Mouse (Mus musculus): ENCODE results near the gene Creb3. TPM values are rescaled to one million over a fixed set of nuclear protein-coding genes. Genes with fewer than 3 reads are reported as not detected.

Creb3 gene
- polyA plus RNA-seq, 1 experiment from 2014 or later, result 86.2 TPM

GRCm38 (mm10) chr4:43598650-43599380 is 36.7 kb downstream of the Creb3 start:
- Histone ChIP-seq H3K36me3 (ENCODE audit: control insufficient read depth, insufficient read depth, low read length) (no peaks in the 10 kb centered on the region), H3K27me3 (ENCODE audit: control insufficient read depth, insufficient read depth, low read length) (no peaks in the 10 kb centered on the region), H3K4me1 (ENCODE audit: control insufficient read depth, insufficient read depth, low read length) (no peaks in the 10 kb centered on the region), H3K27ac (ENCODE audit: low read depth, low read length) (no peak overlapping the region), H3K9me3 (ENCODE audit: control insufficient read depth, low read length) (no peaks in the 10 kb centered on the region), H3K9ac (replicated peaks; ENCODE audit: low read depth, low read length) (no peak overlapping the region), H3K4me3 (ENCODE audit: low read depth, low read length) (no peak overlapping the region), H3K4me2 (ENCODE audit: low read depth, low read length) (no peak overlapping the region)
- 84% methylated on average over 7 of the region's 7 CpGs for WGBS
- ATAC-seq (ENCODE audit: low read depth), result no peak

- no peak overlapping the region for H3K9ac ChIP-seq (replicated peaks; ENCODE audit: low read depth, low read length)
- H3K36me3 ChIP-seq (ENCODE audit: control insufficient read depth, insufficient read depth, low read length), result no peaks in the 10 kb centered on the region
- no peak overlapping the region for H3K4me2 ChIP-seq (ENCODE audit: low read depth, low read length)
- WGBS, result 88% methylated on average over 9 of the region's 9 CpGs
- H3K9me3 ChIP-seq (ENCODE audit: control insufficient read depth, low read length), result no peaks in the 10 kb centered on the region
- H3K4me1 ChIP-seq (ENCODE audit: control insufficient read depth, insufficient read depth, low read length), result no peaks in the 10 kb centered on the region
- ATAC-seq (ENCODE audit: low read depth), result no peak
- no peak overlapping the region for H3K4me3 ChIP-seq (ENCODE audit: low read depth, low read length)
- H3K27ac ChIP-seq (ENCODE audit: low read depth, low read length), result no peak overlapping the region
- no peaks in the 10 kb centered on the region for H3K27me3 ChIP-seq (ENCODE audit: control insufficient read depth, insufficient read depth, low read length)
Measured at GRCm38 (mm10) chr4:43600195-43600934, 38.2 kb downstream of the Creb3 start.

GRCm38 (mm10) chr4:43604099-43604498 is 42.0 kb downstream of the Creb3 start:
- H3K4me2 ChIP-seq (ENCODE audit: low read depth, low read length), result no peak overlapping the region
- 78% methylated on average over 3 of the region's 3 CpGs for WGBS
- H3K27me3 ChIP-seq (ENCODE audit: control insufficient read depth, insufficient read depth, low read length), result no peaks in the 10 kb centered on the region
- H3K36me3 ChIP-seq (ENCODE audit: control insufficient read depth, insufficient read depth, low read length), result no peaks in the 10 kb centered on the region
- no peaks in the 10 kb centered on the region for H3K9me3 ChIP-seq (ENCODE audit: control insufficient read depth, low read length)
- no peak for ATAC-seq (ENCODE audit: low read depth)
- H3K4me3 ChIP-seq (ENCODE audit: low read depth, low read length), result no peak overlapping the region
- H3K4me1 ChIP-seq (ENCODE audit: control insufficient read depth, insufficient read depth, low read length), result no peaks in the 10 kb centered on the region
- H3K9ac ChIP-seq (replicated peaks; ENCODE audit: low read depth, low read length), result no peak overlapping the region
- H3K27ac ChIP-seq (ENCODE audit: low read depth, low read length), result no peak overlapping the region

GRCm38 (mm10) chr4:43604751-43605685 is 42.9 kb downstream of the Creb3 start:
- ATAC-seq (ENCODE audit: low read depth), result no peak
- Histone ChIP-seq H3K4me3 (ENCODE audit: low read depth, low read length) (no peak overlapping the region), H3K4me2 (ENCODE audit: low read depth, low read length) (no peak overlapping the region)

GRCm38 (mm10) chr4:43612534-43612933 is 50.4 kb downstream of the Creb3 start:
- WGBS, result 79% methylated on average over 10 of the region's 10 CpGs
- Histone ChIP-seq H3K27me3 (ENCODE audit: control insufficient read depth, insufficient read depth, low read length) (no peaks in the 10 kb centered on the region), H3K27ac (ENCODE audit: low read depth, low read length) (no peak overlapping the region), H3K4me3 (ENCODE audit: low read depth, low read length) (no peak overlapping the region), H3K4me1 (ENCODE audit: control insufficient read depth, insufficient read depth, low read length) (no peaks in the 10 kb centered on the region), H3K36me3 (ENCODE audit: control insufficient read depth, insufficient read depth, low read length) (no peaks in the 10 kb centered on the region), H3K9ac (replicated peaks; ENCODE audit: low read depth, low read length) (no peak overlapping the region), H3K9me3 (ENCODE audit: control insufficient read depth, low read length) (no peaks in the 10 kb centered on the region), H3K4me2 (ENCODE audit: low read depth, low read length) (no peak overlapping the region)
- no peak for ATAC-seq (ENCODE audit: low read depth)

More at GRCm38 (mm10) chr4:43604751-43605685, 42.9 kb downstream of the Creb3 start:
- WGBS, result 87% methylated on average over 9 of the region's 9 CpGs
- Histone ChIP-seq H3K4me1 (ENCODE audit: control insufficient read depth, insufficient read depth, low read length) (no peaks in the 10 kb centered on the region), H3K27me3 (ENCODE audit: control insufficient read depth, insufficient read depth, low read length) (no peaks in the 10 kb centered on the region), H3K27ac (ENCODE audit: low read depth, low read length) (no peak overlapping the region), H3K36me3 (ENCODE audit: control insufficient read depth, insufficient read depth, low read length) (no peaks in the 10 kb centered on the region), H3K9ac (replicated peaks; ENCODE audit: low read depth, low read length) (no peak overlapping the region), H3K9me3 (ENCODE audit: control insufficient read depth, low read length) (no peaks in the 10 kb centered on the region)

- Histone ChIP-seq H3K4me1 (ENCODE audit: control insufficient read depth, insufficient read depth, low read length) (no peaks in the 10 kb centered on the region), H3K4me3 (ENCODE audit: low read depth, low read length) (no peak overlapping the region), H3K27ac (ENCODE audit: low read depth, low read length) (no peak overlapping the region), H3K9me3 (ENCODE audit: control insufficient read depth, low read length) (no peaks in the 10 kb centered on the region), H3K9ac (replicated peaks; ENCODE audit: low read depth, low read length) (no peak overlapping the region), H3K27me3 (ENCODE audit: control insufficient read depth, insufficient read depth, low read length) (no peaks in the 10 kb centered on the region), H3K4me2 (ENCODE audit: low read depth, low read length) (no peak overlapping the region), H3K36me3 (ENCODE audit: control insufficient read depth, insufficient read depth, low read length) (no peaks in the 10 kb centered on the region)
- no peak for ATAC-seq (ENCODE audit: low read depth)
- WGBS, result 68% methylated on average over 3 of the region's 3 CpGs
Measured at GRCm38 (mm10) chr4:43613060-43613730, 51.1 kb downstream of the Creb3 start.

Other genes starting within 250 kb of the Creb3 start
- 43.4 and 75.4 TPM in 2 replicates for gene Rusc2, start 180.4 kb upstream of the Creb3 start, polyA plus RNA-seq (2014; fragmentation: Nextera tagmentation; extraction: Ambion mirVana)
- 1.2 and 1.4 TPM in 2 replicates for gene Fam166b, start 133.2 kb upstream of the Creb3 start, polyA plus RNA-seq (2014; fragmentation: Nextera tagmentation; extraction: Ambion mirVana)
- 16.4 and 19.0 TPM in 2 replicates for gene Tesk1, start 120.4 kb upstream of the Creb3 start, polyA plus RNA-seq (2014; fragmentation: Nextera tagmentation; extraction: Ambion mirVana)
- 6.6 and 7.4 TPM in 2 replicates for gene Cd72, start 107.7 kb upstream of the Creb3 start, polyA plus RNA-seq (2014; fragmentation: Nextera tagmentation; extraction: Ambion mirVana)
- gene Sit1, start 78.6 kb upstream of the Creb3 start, polyA plus RNA-seq (2014; fragmentation: Nextera tagmentation; extraction: Ambion mirVana), result not detected in 2 replicates
- 81.4 and 87.2 TPM in 2 replicates for gene Ccdc107, start 69.4 kb upstream of the Creb3 start, polyA plus RNA-seq (2014; fragmentation: Nextera tagmentation; extraction: Ambion mirVana)
- gene Arhgef39, start 62.6 kb upstream of the Creb3 start, polyA plus RNA-seq (2014; fragmentation: Nextera tagmentation; extraction: Ambion mirVana), result 3.6 and 6.2 TPM in 2 replicates
- not detected in 2 replicates for gene Car9, start 55.4 kb upstream of the Creb3 start, polyA plus RNA-seq (2014; fragmentation: Nextera tagmentation; extraction: Ambion mirVana)
- 7.2 and 13.3 TPM in 2 replicates for gene Tpm2, start 38.6 kb upstream of the Creb3 start, polyA plus RNA-seq (2014; fragmentation: Nextera tagmentation; extraction: Ambion mirVana)
- 48.8 and 57.8 TPM in 2 replicates for gene Tln1, start 359 bp downstream of the Creb3 start, polyA plus RNA-seq (2014; fragmentation: Nextera tagmentation; extraction: Ambion mirVana)
- gene Rgp1, start 16.4 kb downstream of the Creb3 start, polyA plus RNA-seq (2014; fragmentation: Nextera tagmentation; extraction: Ambion mirVana), result 24.1 and 28.2 TPM in 2 replicates
- gene Gba2, start 16.5 kb downstream of the Creb3 start, polyA plus RNA-seq (2014; fragmentation: Nextera tagmentation; extraction: Ambion mirVana), result 44.4 and 48.5 TPM in 2 replicates
- 1.9 TPM in 1 of 2 replicates, not detected in the other for gene Msmp, start 22.2 kb downstream of the Creb3 start, polyA plus RNA-seq (2014; fragmentation: Nextera tagmentation; extraction: Ambion mirVana)
- 15.9 and 19.2 TPM in 2 replicates for gene Npr2, start 69.6 kb downstream of the Creb3 start, polyA plus RNA-seq (2014; fragmentation: Nextera tagmentation; extraction: Ambion mirVana)
- 2.4 and 4.6 TPM in 2 replicates for gene Spag8, start 91.3 kb downstream of the Creb3 start, polyA plus RNA-seq (2014; fragmentation: Nextera tagmentation; extraction: Ambion mirVana)
- 67.1 and 73.9 TPM in 2 replicates for gene Hint2, start 94.1 kb downstream of the Creb3 start, polyA plus RNA-seq (2014; fragmentation: Nextera tagmentation; extraction: Ambion mirVana)
- gene Tmem8b, start 106.6 kb downstream of the Creb3 start, polyA plus RNA-seq (2014; fragmentation: Nextera tagmentation; extraction: Ambion mirVana), result 11.4 and 13.3 TPM in 2 replicates
- gene Fam221b, start 106.8 kb downstream of the Creb3 start, polyA plus RNA-seq (2014; fragmentation: Nextera tagmentation; extraction: Ambion mirVana), result 1.6 and 1.7 TPM in 2 replicates
- not detected in 2 replicates for gene Olfr70, start 138.5 kb downstream of the Creb3 start, polyA plus RNA-seq (2014; fragmentation: Nextera tagmentation; extraction: Ambion mirVana)
- gene Olfr71, start 147.9 kb downstream of the Creb3 start, polyA plus RNA-seq (2014; fragmentation: Nextera tagmentation; extraction: Ambion mirVana), result not detected in 2 replicates
- 0.19 and 0.24 TPM in 2 replicates for gene Hrct1, start 164.9 kb downstream of the Creb3 start, polyA plus RNA-seq (2014; fragmentation: Nextera tagmentation; extraction: Ambion mirVana)
- 0.10 TPM in 1 of 2 replicates, not detected in the other for gene Spaar, start 167.7 kb downstream of the Creb3 start, polyA plus RNA-seq (2014; fragmentation: Nextera tagmentation; extraction: Ambion mirVana)
- gene Olfr159, start 208.7 kb downstream of the Creb3 start, polyA plus RNA-seq (2014; fragmentation: Nextera tagmentation; extraction: Ambion mirVana), result not detected in 2 replicates

Data from neural tube, embryonic 14.5 days (tissue).